Mouse (Mus musculus) limb, embryonic 11.5 days (tissue): Measurements from ENCODE around the gene Nap1l1. TPM values are rescaled to one million over a fixed set of nuclear protein-coding genes. Genes with fewer than 3 reads are reported as not detected.

Source experiments
- ATAC-seq: fragments of 200-750 bp; cut with Nextera tagmentation; 2 replicates; pipeline ENCODE4 v1.8.0; 2017; ENCODE audit warnings: low read depth; ENCODE audit not compliant: insufficient number of reproducible peaks, low FRiP score, low TSS enrichment
- DNase-seq: peaks from one replicate; pipeline ENCODE4 v3.0.0-alpha.2; 2015; ENCODE audit warnings: low spot score
- H3K27ac ChIP-seq: fragments of 300-500 bp; sonication (generic); replicated peaks from 2 replicates; pipeline ENCODE4 v1.5.1; 2014; ENCODE audit warnings: low read depth, mild to moderate bottlenecking, low read length
- H3K27me3 ChIP-seq: fragments of 300-500 bp; sonication (generic); 2 replicates; pipeline ENCODE4 v1.6.1; 2014; ENCODE audit warnings: mild to moderate bottlenecking, low read length, mixed read lengths; ENCODE audit not compliant: control insufficient read depth, insufficient read depth
- H3K36me3 ChIP-seq: fragments of 300-500 bp; sonication (generic); 2 replicates; pipeline ENCODE4 v1.6.1; 2014; ENCODE audit warnings: mild to moderate bottlenecking, low read length, moderate library complexity, mixed read lengths; ENCODE audit not compliant: control insufficient read depth, insufficient read depth
- H3K4me1 ChIP-seq: fragments of 300-500 bp; sonication (generic); 2 replicates; pipeline ENCODE4 v1.6.1; 2014; ENCODE audit warnings: low read length, mixed read lengths; ENCODE audit not compliant: control insufficient read depth, insufficient read depth
- H3K4me2 ChIP-seq: fragments of 300-500 bp; sonication (generic); 2 replicates; pipeline ENCODE4 v1.6.1; 2014; ENCODE audit warnings: low read depth, mild to moderate bottlenecking, moderate library complexity; ENCODE audit not compliant: severe bottlenecking
- H3K4me3 ChIP-seq: fragments of 300-500 bp; sonication (generic); 2 replicates; pipeline ENCODE4 v1.5.1; 2014; ENCODE audit warnings: low read depth, low read length
- H3K9ac ChIP-seq: fragments of 300-500 bp; sonication (generic); 2 replicates; pipeline ENCODE4 v1.6.1; 2014; ENCODE audit warnings: mild to moderate bottlenecking, low read length
- H3K9me3 ChIP-seq: fragments of 300-500 bp; sonication (generic); 2 replicates; pipeline ENCODE4 v1.6.1; 2016; ENCODE audit warnings: low read length; ENCODE audit not compliant: control insufficient read depth
- WGBS: fragments of 180-500 bp; shearing (Covaris S2); extraction: QIAGEN DNeasy Blood & Tissue Kit; methylation state at CpG from one replicate; pipeline ENCODE4 v1.1.7; 2014; 5-methylcytosine and 5-hydroxymethylcytosine counted together
- polyA plus RNA-seq: library from polyadenylated mRNA; unstranded; fragments of >200 nt; fragmentation: Nextera tagmentation; extraction: Ambion mirVana; gene quantifications from 2 replicates; pipeline ENCODE4 v1.2.1, GENCODE M21; 2014

Gene Nap1l1
- polyA plus RNA-seq, 1 experiment from 2014 or later, result 416 TPM

- Histone ChIP-seq H3K9me3 (no peaks in the 10 kb centered on the region; the same call in 1 of the 2 replicates), H3K4me3 (no peak overlapping the region), H3K4me1 (peaks cover 28% of the 10 kb centered on the region), H3K27me3 (no peaks in the 10 kb centered on the region), H3K4me2 (no peak overlapping the region), H3K9ac (no peak overlapping the region), H3K27ac (0 out of 2 replicates have a peak overlapping the region, but pooled peaks have one; percentile 84), H3K36me3 (no peaks in the 10 kb centered on the region)
- 95% methylated on average over 9 of the region's 9 CpGs for WGBS
- ATAC-seq (no peak), DNase-seq (no peak)
These were observed 67.7 kb downstream of the Nap1l1 start for GRCm38 (mm10) chr10:111540678-111541077.

DNA sequence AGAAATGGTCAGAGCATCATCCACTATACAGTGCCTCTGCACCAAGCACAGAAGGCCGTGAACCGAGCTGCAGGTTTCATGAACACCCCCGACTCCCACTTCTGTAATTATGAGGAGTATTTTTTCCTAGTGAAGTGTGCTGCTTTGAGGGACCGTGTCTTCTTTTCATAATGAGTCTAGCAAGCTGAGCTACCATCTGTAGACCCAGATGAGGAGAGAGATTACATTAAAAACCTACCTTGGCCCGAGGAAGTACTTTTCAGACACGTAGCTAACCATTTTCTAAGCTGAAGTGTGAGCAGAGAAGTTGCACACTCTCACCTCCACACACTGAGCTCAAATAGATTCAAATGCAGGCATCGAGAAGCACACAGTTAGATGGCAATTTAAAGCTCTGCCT lies 70.1 kb downstream of the Nap1l1 start:
- WGBS, result 87% methylated on average over 7 of the region's 7 CpGs
- Histone ChIP-seq H3K9ac (no peak overlapping the region), H3K27ac (no peak overlapping the region), H3K27me3 (no peaks in the 10 kb centered on the region), H3K9me3 (no peaks in the 10 kb centered on the region; the same call in 1 of the 2 replicates), H3K4me3 (no peak overlapping the region), H3K4me1 (peaks cover 24% of the 10 kb centered on the region), H3K36me3 (no peaks in the 10 kb centered on the region), H3K4me2 (no peak overlapping the region)
- ATAC-seq (no peak), DNase-seq (no peak)

DNA sequence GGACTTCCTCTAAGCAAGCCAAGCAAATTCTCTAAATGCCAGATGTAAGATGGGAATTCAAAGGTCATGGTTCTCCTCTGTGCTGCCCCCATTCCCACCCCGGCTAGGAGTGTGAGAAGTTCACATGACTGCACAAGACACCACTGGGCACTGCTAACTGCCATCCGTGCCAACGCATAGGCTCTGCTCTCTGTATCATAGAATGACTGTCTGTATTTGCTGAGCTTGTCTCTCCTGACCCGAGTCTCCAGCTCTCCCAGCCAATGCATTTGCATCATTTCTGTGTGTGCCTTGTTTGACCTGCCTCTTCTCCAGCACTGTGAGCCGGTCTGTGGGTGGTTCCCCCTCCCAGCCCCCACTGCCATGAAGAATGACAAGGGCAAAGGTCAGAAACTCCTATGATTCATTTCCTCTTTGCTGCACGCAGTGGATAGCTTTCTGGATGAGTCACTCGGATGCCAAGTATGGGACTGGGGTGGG lies 70.8 kb downstream of the Nap1l1 start:
- H3K36me3 ChIP-seq, result no peaks in the 10 kb centered on the region
- H3K27ac ChIP-seq, result 0 out of 2 replicates have a peak overlapping the region, but pooled peaks have one; percentile 33
- no peak for DNase-seq
- no peak overlapping the region for H3K4me3 ChIP-seq
- peaks cover 17% of the 10 kb centered on the region for H3K4me1 ChIP-seq
- 55% methylated on average over 7 of the region's 7 CpGs for WGBS
- no peak for ATAC-seq
- H3K27me3 ChIP-seq, result no peaks in the 10 kb centered on the region
- no peaks in the 10 kb centered on the region; the same call in 1 of the 2 replicates for H3K9me3 ChIP-seq
- H3K9ac ChIP-seq, result no peak overlapping the region
- H3K4me2 ChIP-seq, result no peak overlapping the region

DNA sequence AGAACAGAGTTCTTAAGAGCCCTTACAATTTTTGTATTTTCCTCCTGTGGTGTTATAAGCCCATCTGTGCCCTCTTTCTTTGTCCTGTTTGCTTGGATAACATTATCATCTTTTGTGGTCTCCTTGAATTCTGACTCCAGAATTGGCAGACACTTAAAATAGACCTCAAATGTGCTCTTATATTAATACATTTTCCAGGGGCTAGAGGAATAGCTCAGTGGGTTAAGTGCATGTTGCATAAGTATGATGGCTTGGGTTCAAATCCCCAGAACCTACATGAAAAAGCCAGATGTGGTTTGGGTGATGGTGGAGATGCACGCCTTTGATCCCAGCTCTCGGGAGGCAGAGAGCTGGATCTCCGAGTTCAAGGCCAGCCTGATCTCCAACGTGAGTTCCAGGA lies 71.3 kb downstream of the Nap1l1 start:
- no peak for DNase-seq
- Histone ChIP-seq H3K27me3 (no peaks in the 10 kb centered on the region), H3K4me1 (peaks cover 12% of the 10 kb centered on the region), H3K4me2 (no peak overlapping the region), H3K36me3 (no peaks in the 10 kb centered on the region), H3K27ac (no peak overlapping the region), H3K9ac (no peak overlapping the region), H3K9me3 (no peaks in the 10 kb centered on the region; the same call in 1 of the 2 replicates), H3K4me3 (no peak overlapping the region)
- WGBS, result 78% methylated on average over 4 of the region's 4 CpGs
- ATAC-seq, result no peak

DNA sequence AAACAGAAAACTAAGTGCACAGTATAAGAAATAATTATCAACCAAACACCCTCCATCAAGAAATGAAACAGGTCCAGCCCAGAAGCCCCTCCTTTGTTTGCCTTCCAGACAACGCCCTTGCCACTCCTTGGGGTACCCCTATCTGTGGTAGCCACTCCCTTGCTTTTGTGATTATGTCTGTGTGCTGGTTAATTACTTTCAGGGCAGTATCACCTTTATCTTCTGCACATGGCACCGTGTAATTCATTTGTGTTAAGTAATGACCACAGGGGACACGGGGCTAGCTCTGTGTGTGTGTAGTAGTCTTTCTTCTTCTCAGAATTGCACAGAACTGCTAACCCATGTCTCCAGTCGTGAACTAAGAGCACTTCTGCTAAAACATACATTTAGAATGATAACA lies 72.6 kb downstream of the Nap1l1 start:
- Histone ChIP-seq H3K9me3 (no peaks in the 10 kb centered on the region; the same call in 1 of the 2 replicates), H3K4me1 (peaks cover 6% of the 10 kb centered on the region; the same call in 1 of the 2 replicates), H3K27me3 (no peaks in the 10 kb centered on the region), H3K27ac (no peak overlapping the region), H3K4me2 (no peak overlapping the region), H3K36me3 (no peaks in the 10 kb centered on the region), H3K4me3 (no peak overlapping the region), H3K9ac (no peak overlapping the region)
- WGBS, result 76% methylated on average over 4 of the region's 4 CpGs
- ATAC-seq (no peak), DNase-seq (no peak)

Other genes with a start within 250 kb of the Nap1l1 start
- 8.7 and 10.3 TPM in 2 replicates for gene Bbs10, start 174.5 kb upstream of the Nap1l1 start, polyA plus RNA-seq
- 29.1 and 29.6 TPM in 2 replicates for gene Phlda1, start 33.1 kb downstream of the Nap1l1 start, polyA plus RNA-seq